Mouse (Mus musculus) MEL (cell line): ENCODE results near the gene Chrne. TPM values are rescaled to one million over a fixed set of nuclear protein-coding genes. Genes with fewer than 3 reads are reported as not detected.

ENCODE experiments used
- DNase-seq: peaks from one replicate; pipeline ENCODE4 v3.0.0; 2011; ENCODE audit warnings: low read depth, low spot score
- H3K27ac ChIP-seq: 2 replicates; pipeline ENCODE4 v1.5.1; 2012; ENCODE audit warnings: low read depth, mild to moderate bottlenecking, control low read depth, low read length, moderate library complexity; ENCODE audit not compliant: control insufficient read depth
- H3K27me3 ChIP-seq, 2 experiments: fragments of 150-350 bp in 1 of 2; sonication (generic) in 1 of 2; 2 replicates each; pipeline ENCODE4 v1.6.1; 2012; ENCODE audit warnings: low read length in 2 of 2, mild to moderate bottlenecking in 2 of 2, improper control_type of control experiment in 1 of 2, moderate library complexity in 1 of 2; ENCODE audit not compliant: insufficient read depth in 2 of 2, control insufficient read depth in 1 of 2
- H3K36me3 ChIP-seq, 2 experiments: 2 replicates each; pipeline ENCODE4 v1.6.1; 2012 to 2014; ENCODE audit warnings: low read length in 2 of 2, improper control_type of control experiment in 1 of 2, inconsistent platforms in 1 of 2, mild to moderate bottlenecking in 1 of 2; ENCODE audit not compliant: insufficient read depth in 2 of 2, control insufficient read depth in 1 of 2
- H3K4me1 ChIP-seq, 2 experiments: fragments of 150-350 bp in 1 of 2; sonication (generic) in 1 of 2; 2 replicates each; pipeline ENCODE4 v1.6.1; 2012; ENCODE audit warnings: low read length in 2 of 2, improper control_type of control experiment in 1 of 2, mild to moderate bottlenecking in 1 of 2; ENCODE audit not compliant: insufficient read depth in 2 of 2, control insufficient read depth in 1 of 2
- H3K4me3 ChIP-seq, 2 experiments: fragments of 150-350 bp in 1 of 2; sonication (generic) in 1 of 2; 2 replicates each; pipeline ENCODE4 v1.5.1; 2012; ENCODE audit warnings: low read depth in 2 of 2, low read length in 2 of 2, mild to moderate bottlenecking in 2 of 2, moderate library complexity in 2 of 2, control low read depth in 1 of 2, improper control_type of control experiment in 1 of 2; ENCODE audit not compliant: control insufficient read depth in 1 of 2, insufficient read depth in 1 of 2
- H3K79me2 ChIP-seq: 2 replicates; pipeline ENCODE4 v1.6.1; 2012; ENCODE audit warnings: mild to moderate bottlenecking, low read length, moderate library complexity; ENCODE audit not compliant: control insufficient read depth, poor library complexity, insufficient read depth
- H3K9ac ChIP-seq: 2 replicates; pipeline ENCODE4 v1.6.1; 2012; ENCODE audit warnings: low read depth, mild to moderate bottlenecking, control low read depth, low read length, moderate library complexity; ENCODE audit not compliant: control insufficient read depth, poor library complexity, severe bottlenecking
- H3K9me3 ChIP-seq: fragments of 150-350 bp; sonication (generic); replicated peaks from 2 replicates; pipeline ENCODE4 v1.6.1; 2012; ENCODE audit warnings: mild to moderate bottlenecking, low read length, improper control_type of control experiment, moderate library complexity; ENCODE audit not compliant: insufficient read depth
- BHLHE40 ChIP-seq: IDR thresholded peaks from 2 replicates; pipeline ENCODE4 v1.6.1; 2012; ENCODE audit warnings: low read depth, mild to moderate bottlenecking, inconsistent platforms, low read length, improper control_type of control experiment, borderline replicate concordance
- CHD1 ChIP-seq: IDR thresholded peaks from 2 replicates; pipeline ENCODE4 v1.6.1; 2012; ENCODE audit warnings: low read depth, mild to moderate bottlenecking, inconsistent platforms, low read length, improper control_type of control experiment
- CHD2 ChIP-seq: IDR thresholded peaks from 2 replicates; pipeline ENCODE4 v1.6.1; 2011; ENCODE audit warnings: low read length, improper control_type of control experiment
- CTCF ChIP-seq, 3 experiments: IDR thresholded peaks in 2 of 3; conservative IDR thresholded peaks in 1 of 3; 2 replicates each; pipeline ENCODE4 v1.5.1; 2011 to 2012; ENCODE audit warnings: low read length in 3 of 3, low read depth in 2 of 3, mild to moderate bottlenecking in 2 of 3, improper control_type of control experiment in 1 of 3, inconsistent platforms in 1 of 3, mixed read lengths in 1 of 3, moderate library complexity in 1 of 3; ENCODE audit not compliant: control insufficient read depth in 1 of 3, insufficient read depth in 1 of 3, poor library complexity in 1 of 3, severe bottlenecking in 1 of 3
- E2F4 ChIP-seq: IDR thresholded peaks from 2 replicates; pipeline ENCODE4 v1.6.1; 2011; ENCODE audit warnings: low read depth, low read length, improper control_type of control experiment, borderline replicate concordance
- EP300 ChIP-seq, 2 experiments: IDR thresholded peaks; 2 replicates each; pipeline ENCODE4 v1.6.1; 2011; ENCODE audit warnings: improper control_type of control experiment in 2 of 2, low read length in 2 of 2, low read depth in 1 of 2, mild to moderate bottlenecking in 1 of 2
- ETS1 ChIP-seq: IDR thresholded peaks from 2 replicates; pipeline ENCODE4 v1.6.1; 2012; ENCODE audit warnings: low read depth, mild to moderate bottlenecking, inconsistent platforms, low read length, improper control_type of control experiment, moderate library complexity
- GABPA ChIP-seq: IDR thresholded peaks from 2 replicates; pipeline ENCODE4 v1.6.1; 2012; ENCODE audit warnings: low read depth, mild to moderate bottlenecking, inconsistent platforms, low read length, improper control_type of control experiment, moderate library complexity
- GATA1 ChIP-seq: IDR thresholded peaks from 2 replicates; pipeline ENCODE4 v1.6.1; 2011; ENCODE audit warnings: low read depth, low read length, improper control_type of control experiment
- HCFC1 ChIP-seq: IDR thresholded peaks from 2 replicates; pipeline ENCODE4 v1.6.1; 2012; ENCODE audit warnings: low read depth, mild to moderate bottlenecking, inconsistent platforms, low read length, improper control_type of control experiment, moderate library complexity
- KAT2A ChIP-seq: conservative IDR thresholded peaks from 2 replicates; pipeline ENCODE4 v1.6.1; 2012; ENCODE audit warnings: low read depth, low read length, improper control_type of control experiment, inconsistent platforms
- MAFK ChIP-seq: IDR thresholded peaks from 2 replicates; pipeline ENCODE4 v1.6.1; 2011; ENCODE audit warnings: low read depth, mild to moderate bottlenecking, low read length, improper control_type of control experiment, borderline replicate concordance
- MAX ChIP-seq: IDR thresholded peaks from 2 replicates; pipeline ENCODE4 v1.6.1; 2011; ENCODE audit warnings: low read length, improper control_type of control experiment
- MAZ ChIP-seq: IDR thresholded peaks from 2 replicates; pipeline ENCODE4 v1.6.1; 2012; ENCODE audit warnings: low read depth, mild to moderate bottlenecking, inconsistent platforms, low read length, improper control_type of control experiment
- MEF2A ChIP-seq: IDR thresholded peaks from 2 replicates; pipeline ENCODE4 v1.6.1; 2014; ENCODE audit warnings: low read depth, mild to moderate bottlenecking, inconsistent platforms, low read length, improper control_type of control experiment; ENCODE audit not compliant: poor library complexity, insufficient replicate concordance, severe bottlenecking; ENCODE audit errors: extremely low read depth
- MXI1 ChIP-seq: IDR thresholded peaks from 2 replicates; pipeline ENCODE4 v1.6.1; 2011; ENCODE audit warnings: mild to moderate bottlenecking, low read depth, low read length, improper control_type of control experiment
- MYB ChIP-seq: IDR thresholded peaks from 2 replicates; pipeline ENCODE4 v1.6.1; 2011; ENCODE audit warnings: mild to moderate bottlenecking, low read depth, low read length, improper control_type of control experiment
- MYC ChIP-seq: IDR thresholded peaks from 2 replicates; pipeline ENCODE4 v1.6.1; 2011; ENCODE audit warnings: low read depth, mild to moderate bottlenecking, low read length, improper control_type of control experiment, moderate library complexity
- NELFE ChIP-seq: IDR thresholded peaks from 2 replicates; pipeline ENCODE4 v1.6.1; 2011; ENCODE audit warnings: low read depth, low read length, improper control_type of control experiment
- NRF1 ChIP-seq: IDR thresholded peaks from 2 replicates; pipeline ENCODE4 v1.6.1; 2014; ENCODE audit warnings: low read depth, mild to moderate bottlenecking, inconsistent platforms, low read length, improper control_type of control experiment, moderate library complexity; ENCODE audit not compliant: poor library complexity, insufficient read depth, severe bottlenecking
- POLR2A ChIP-seq, 2 experiments: IDR thresholded peaks; 2 replicates each; pipeline ENCODE4 v1.6.1; 2011 to 2012; ENCODE audit warnings: low read length in 2 of 2, mild to moderate bottlenecking in 2 of 2, control low read depth in 1 of 2, improper control_type of control experiment in 1 of 2, low read depth in 1 of 2, moderate library complexity in 1 of 2; ENCODE audit not compliant: control insufficient read depth in 1 of 2, insufficient read depth in 1 of 2, poor library complexity in 1 of 2
- POLR2AphosphoS2 ChIP-seq: IDR thresholded peaks from 2 replicates; pipeline ENCODE4 v1.6.1; 2011; ENCODE audit warnings: low read length, improper control_type of control experiment
- POLR2AphosphoS5 ChIP-seq: IDR thresholded peaks from 2 replicates; pipeline ENCODE4 v1.6.1; 2012; ENCODE audit warnings: low read depth, borderline replicate concordance, mild to moderate bottlenecking, inconsistent platforms, low read length, moderate library complexity, mixed read lengths
- RAD21 ChIP-seq: IDR thresholded peaks from 2 replicates; pipeline ENCODE4 v1.6.1; 2011; ENCODE audit warnings: mild to moderate bottlenecking, low read depth, low read length, improper control_type of control experiment
- SIN3A ChIP-seq: IDR thresholded peaks from 2 replicates; pipeline ENCODE4 v1.6.1; 2012; ENCODE audit warnings: low read length, improper control_type of control experiment, inconsistent platforms
- SMC3 ChIP-seq: IDR thresholded peaks from 2 replicates; pipeline ENCODE4 v1.6.1; 2011; ENCODE audit warnings: low read depth, low read length, improper control_type of control experiment
- TAL1 ChIP-seq: IDR thresholded peaks from 2 replicates; pipeline ENCODE4 v1.6.1; 2012; ENCODE audit warnings: mild to moderate bottlenecking, inconsistent platforms, low read length, moderate library complexity, mixed read lengths
- TBP ChIP-seq: IDR thresholded peaks from 2 replicates; pipeline ENCODE4 v1.8.0; 2011; ENCODE audit warnings: low read depth, low read length, improper control_type of control experiment
- UBTF ChIP-seq: IDR thresholded peaks from 2 replicates; pipeline ENCODE4 v1.6.1; 2012; ENCODE audit warnings: low read depth, mild to moderate bottlenecking, inconsistent platforms, low read length, improper control_type of control experiment, moderate library complexity, borderline replicate concordance; ENCODE audit not compliant: insufficient read depth
- USF1 ChIP-seq: IDR thresholded peaks from 2 replicates; pipeline ENCODE4 v1.6.1; 2014; ENCODE audit warnings: low read depth, mild to moderate bottlenecking, inconsistent platforms, low read length, improper control_type of control experiment, moderate library complexity
- USF2 ChIP-seq, 2 experiments: IDR thresholded peaks; 2 replicates each; pipeline ENCODE4 v1.6.1; 2011 to 2012; ENCODE audit warnings: improper control_type of control experiment in 2 of 2, low read length in 2 of 2, borderline replicate concordance in 1 of 2, inconsistent platforms in 1 of 2, low read depth in 1 of 2, mild to moderate bottlenecking in 1 of 2; ENCODE audit not compliant: insufficient read depth in 1 of 2
- ZC3H11A ChIP-seq: IDR thresholded peaks from 2 replicates; pipeline ENCODE4 v1.6.1; 2012; ENCODE audit warnings: low read depth, mild to moderate bottlenecking, inconsistent platforms, low read length, improper control_type of control experiment
- ZKSCAN1 ChIP-seq: IDR thresholded peaks from 2 replicates; pipeline ENCODE4 v1.6.1; 2012; ENCODE audit warnings: low read depth, mild to moderate bottlenecking, inconsistent platforms, low read length, improper control_type of control experiment, moderate library complexity
- ZMIZ1 ChIP-seq: IDR thresholded peaks from 2 replicates; pipeline ENCODE4 v1.6.1; 2012; ENCODE audit warnings: low read depth, mild to moderate bottlenecking, inconsistent platforms, low read length, improper control_type of control experiment, moderate library complexity
- ZNF384 ChIP-seq: IDR thresholded peaks from 2 replicates; pipeline ENCODE4 v1.6.1; 2012; ENCODE audit warnings: low read depth, mild to moderate bottlenecking, inconsistent platforms, low read length, improper control_type of control experiment
- polyA plus RNA-seq, 2 experiments: library from polyadenylated mRNA; stranded (reverse) in 1 of 2; unstranded in 1 of 2; fragments of >175 nt in 1 of 2; fragments of >200 nt in 1 of 2; gene quantifications; 2 replicates each; pipeline versions ENCODE4 v1.2.1 to v1.2.4; 2012; ENCODE audit warnings: low replicate concordance in 2 of 2, low read depth in 1 of 2; ENCODE audit not compliant: insufficient read length in 2 of 2, insufficient read depth in 1 of 2, missing spikeins in 1 of 2
- total RNA-seq: library from RNA; depleted of rRNA; stranded (reverse); fragments of 300-350 nt; gene quantifications from 2 replicates; pipeline ENCODE4 v1.2.3, GENCODE M21; 2012

Gene Chrne
- total and polyA plus RNA-seq, 3 experiments, result 0.33 to 0.54 TPM; not detected in 1

DNA sequence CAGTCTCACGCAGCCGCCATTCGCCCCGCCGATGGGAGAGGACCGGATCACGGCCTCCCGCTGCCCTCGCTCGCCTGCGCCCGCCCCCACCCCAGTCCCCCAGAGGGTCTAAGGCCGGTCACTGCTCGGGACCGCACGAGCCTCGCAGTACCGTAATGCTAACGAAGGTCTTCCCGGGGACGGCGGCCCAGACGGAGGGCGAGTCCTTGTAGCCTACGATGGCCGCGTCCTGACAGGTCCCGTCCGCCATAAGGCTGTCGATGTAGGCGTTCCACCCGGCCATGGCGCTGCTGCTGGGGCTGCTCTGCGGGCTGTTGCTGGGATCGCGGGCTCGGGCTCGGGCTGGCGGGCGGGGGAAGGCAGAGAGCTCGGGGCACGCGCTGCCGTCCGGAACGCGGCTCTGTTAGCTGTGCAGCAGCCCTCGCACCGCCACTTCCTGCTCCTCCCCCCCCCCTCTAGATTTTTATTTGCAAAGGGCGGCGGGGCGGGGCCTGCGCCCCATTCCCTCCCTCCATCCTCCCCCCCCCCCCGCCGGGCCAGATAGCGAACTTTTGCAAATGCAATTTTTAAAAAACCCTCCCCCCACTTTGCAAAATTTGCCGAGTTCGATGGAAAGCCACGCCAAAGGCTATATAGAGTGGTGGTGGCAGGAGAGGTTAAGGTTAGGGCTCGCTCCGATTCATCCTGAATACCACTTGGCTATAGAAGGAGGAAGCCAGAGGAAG lies 35.3 kb upstream of the Chrne start, which contains the start of gene Pfn1:
Gene Pfn1, minus strand, starts transcription at position 447 of the 725 bp plus-strand sequence.
- Histone ChIP-seq H3K4me1 (peaks cover 12 to 48% of the 10 kb centered on the region in 2 experiments), H3K27me3 (no peaks in the 10 kb centered on the region), H3K9ac (peak within 1 kb of the TSS; percentile 99), H3K36me3 (peaks cover 14 to 44% of the 10 kb centered on the region in 2 experiments), H3K4me3 (peak within 1 kb of the TSS; percentile 96 to 98), H3K79me2 (peaks cover 61% of the 10 kb centered on the region), H3K9me3 (no peaks in the 10 kb centered on the region), H3K27ac (peak within 1 kb of the TSS; percentile 99)
- DNase-seq, result peak; percentile 94
- no peak for TF ChIP-seq ZC3H11A
- TF ChIP-seq ZKSCAN1, result no peak
- no peak; the same call in 1 of the 2 replicates for TF ChIP-seq MAX
- TF ChIP-seq ZMIZ1, result peak; percentile 98
- no peak for TF ChIP-seq SMC3
- TF ChIP-seq MAZ, result peak; percentile 99
- peak; percentile 69; the same call in 1 of the 2 replicates for TF ChIP-seq TBP
- TF ChIP-seq POLR2AphosphoS2, result peak; percentile 89; the same call in 1 of the 2 replicates
- no peak for TF ChIP-seq MXI1
- TF ChIP-seq TAL1, result no peak
- peak; percentile 74 for TF ChIP-seq HCFC1
- TF ChIP-seq ETS1, result peak; percentile 69
- TF ChIP-seq BHLHE40, result no peak; the same call in 1 of the 2 replicates
- TF ChIP-seq POLR2A (IDR thresholded peaks at IDR 0.05; ENCODE audit: control insufficient read depth in 1 of 2, insufficient read depth in 1 of 2, low read depth in 1 of 2, low read length in 2 of 2, poor library complexity in 1 of 2), result peak; percentile 82 to 91
- TF ChIP-seq CTCF (IDR thresholded peaks at IDR 0.05 in 2 of 3, conservative IDR thresholded peaks at IDR 0.05 in 1 of 3; ENCODE audit: control insufficient read depth in 1 of 3, insufficient read depth in 1 of 3, low read depth in 2 of 3, low read length in 3 of 3, poor library complexity in 1 of 3, severe bottlenecking in 1 of 3), result no peak
- no peak; a peak in 3 of 4 replicates for TF ChIP-seq EP300 (IDR thresholded peaks at IDR 0.05; ENCODE audit: low read depth in 1 of 2, low read length in 2 of 2)
- no peak; the same call in 1 of the 2 replicates for TF ChIP-seq MYC
- no peak for TF ChIP-seq KAT2A
- no peak; the same call in 1 of the 2 replicates for TF ChIP-seq USF1
- peak; percentile 73; the same call in 1 of the 2 replicates for TF ChIP-seq CHD2
- TF ChIP-seq MAFK, result no peak; the same call in 1 of the 2 replicates
- TF ChIP-seq SIN3A, result peak; percentile 82
- no peak; the same call in 1 of the 2 replicates for TF ChIP-seq CHD1
- TF ChIP-seq USF2 (IDR thresholded peaks at IDR 0.05; ENCODE audit: borderline replicate concordance in 1 of 2, insufficient read depth in 1 of 2, low read depth in 1 of 2, low read length in 2 of 2), result no peak
- TF ChIP-seq GABPA, result no peak
- peak; percentile 96 for TF ChIP-seq NELFE
- no peak for TF ChIP-seq MYB
- no peak for TF ChIP-seq NRF1
- TF ChIP-seq GATA1, result no peak
- TF ChIP-seq POLR2AphosphoS5, result peak; percentile 74; the same call in 1 of the 2 replicates
- TF ChIP-seq E2F4, result no peak
- no peak for TF ChIP-seq MEF2A
- TF ChIP-seq UBTF, result peak; percentile 62; the same call in 1 of the 2 replicates
- TF ChIP-seq ZNF384, result peak; percentile 74; the same call in 1 of the 2 replicates
- no peak for TF ChIP-seq RAD21
